Mouse (Mus musculus): ENCODE measurements around the gene Htra2. TPM values are rescaled to one million over a fixed set of nuclear protein-coding genes. Genes with fewer than 3 reads are reported as not detected.

The Htra2 gene
- polyA plus RNA-seq, 1 experiment from 2014 or later: 103 TPM

- no peak for ATAC-seq (replicated peaks; ENCODE audit: low FRiP score)
Measured at GRCm38 (mm10) chr6:83031111-83031510, 24.0 kb downstream of the Htra2 start.

GRCm38 (mm10) chr6:83029777-83030176 is 25.3 kb downstream of the Htra2 start:
- Histone ChIP-seq H3K27me3 (replicated peaks; ENCODE audit: control insufficient read depth, insufficient read depth, low read length) (peaks cover 23% of the 10 kb centered on the region), H3K9me3 (ENCODE audit: control insufficient read depth, low read length) (no peaks in the 10 kb centered on the region), H3K9ac (ENCODE audit: low read depth, low read length) (no peak overlapping the region), H3K4me3 (ENCODE audit: low read depth, low read length) (no peak overlapping the region), H3K4me2 (no peak overlapping the region), H3K36me3 (ENCODE audit: control insufficient read depth, insufficient read depth, low read length) (no peaks in the 10 kb centered on the region), H3K4me1 (replicated peaks; ENCODE audit: control insufficient read depth, insufficient read depth, low read length) (peaks cover 18% of the 10 kb centered on the region), H3K27ac (ENCODE audit: low read depth, low read length) (no peak overlapping the region)
- ATAC-seq (replicated peaks; ENCODE audit: low FRiP score) (no peak), DNase-seq (ENCODE audit: low spot score) (no peak)
- 45% methylated on average over 10 of the region's 10 CpGs for WGBS

More at GRCm38 (mm10) chr6:83031111-83031510, 24.0 kb downstream of the Htra2 start:
- no peak overlapping the region for H3K9ac ChIP-seq (ENCODE audit: low read depth, low read length)
- WGBS: 78% methylated on average over 7 of the region's 7 CpGs
- no peak overlapping the region for H3K27ac ChIP-seq (ENCODE audit: low read depth, low read length)
- H3K27me3 ChIP-seq (replicated peaks; ENCODE audit: control insufficient read depth, insufficient read depth, low read length): peaks cover 29% of the 10 kb centered on the region
- H3K4me2 ChIP-seq: no peak overlapping the region
- no peak overlapping the region for H3K4me3 ChIP-seq (ENCODE audit: low read depth, low read length)
- no peaks in the 10 kb centered on the region for H3K36me3 ChIP-seq (ENCODE audit: control insufficient read depth, insufficient read depth, low read length)
- H3K9me3 ChIP-seq (ENCODE audit: control insufficient read depth, low read length): no peaks in the 10 kb centered on the region
- H3K4me1 ChIP-seq (replicated peaks; ENCODE audit: control insufficient read depth, insufficient read depth, low read length): peaks cover 18% of the 10 kb centered on the region
- no peak for DNase-seq (ENCODE audit: low spot score)

- Histone ChIP-seq H3K4me2 (no peak overlapping the region), H3K27ac (ENCODE audit: low read depth, low read length) (no peak overlapping the region), H3K9me3 (ENCODE audit: control insufficient read depth, low read length) (no peaks in the 10 kb centered on the region), H3K4me3 (ENCODE audit: low read depth, low read length) (no peak overlapping the region), H3K4me1 (replicated peaks; ENCODE audit: control insufficient read depth, insufficient read depth, low read length) (peaks cover 23% of the 10 kb centered on the region), H3K36me3 (ENCODE audit: control insufficient read depth, insufficient read depth, low read length) (no peaks in the 10 kb centered on the region), H3K27me3 (replicated peaks; ENCODE audit: control insufficient read depth, insufficient read depth, low read length) (peaks cover 23% of the 10 kb centered on the region), H3K9ac (ENCODE audit: low read depth, low read length) (no peak overlapping the region)
- ATAC-seq (replicated peaks; ENCODE audit: low FRiP score) (no peak), DNase-seq (ENCODE audit: low spot score) (no peak)
- 38% methylated on average over 7 of the region's 9 CpGs for whole genome bisulfite sequencing
Measured at GRCm38 (mm10) chr6:83027706-83028105, 27.4 kb downstream of the Htra2 start.

- H3K4me3 ChIP-seq (ENCODE audit: low read depth, low read length): no peak overlapping the region
- H3K4me2 ChIP-seq: no peak overlapping the region
- ATAC-seq (replicated peaks; ENCODE audit: low FRiP score) (no peak), DNase-seq (ENCODE audit: low spot score) (no peak)
- H3K36me3 ChIP-seq (ENCODE audit: control insufficient read depth, insufficient read depth, low read length): no peaks in the 10 kb centered on the region
- no peak overlapping the region for H3K9ac ChIP-seq (ENCODE audit: low read depth, low read length)
- H3K4me1 ChIP-seq (replicated peaks; ENCODE audit: control insufficient read depth, insufficient read depth, low read length): peaks cover 23% of the 10 kb centered on the region
- WGBS: 70% methylated on average over 8 of the region's 8 CpGs
- peaks cover 23% of the 10 kb centered on the region for H3K27me3 ChIP-seq (replicated peaks; ENCODE audit: control insufficient read depth, insufficient read depth, low read length)
- no peaks in the 10 kb centered on the region for H3K9me3 ChIP-seq (ENCODE audit: control insufficient read depth, low read length)
- H3K27ac ChIP-seq (ENCODE audit: low read depth, low read length): no peak overlapping the region
Measured at GRCm38 (mm10) chr6:83027293-83027692, 27.8 kb downstream of the Htra2 start.

GRCm38 (mm10) chr6:83025221-83025620 is 29.9 kb downstream of the Htra2 start:
- H3K27ac ChIP-seq (ENCODE audit: low read depth, low read length): no peak overlapping the region
- H3K9me3 ChIP-seq (ENCODE audit: control insufficient read depth, low read length): no peaks in the 10 kb centered on the region
- ATAC-seq (replicated peaks; ENCODE audit: low FRiP score) (no peak), DNase-seq (ENCODE audit: low spot score) (no peak)
- H3K27me3 ChIP-seq (replicated peaks; ENCODE audit: control insufficient read depth, insufficient read depth, low read length): peaks cover 9% of the 10 kb centered on the region; the same call in 1 of the 2 replicates
- peaks cover 31% of the 10 kb centered on the region for H3K4me1 ChIP-seq (replicated peaks; ENCODE audit: control insufficient read depth, insufficient read depth, low read length)
- H3K4me3 ChIP-seq (ENCODE audit: low read depth, low read length): no peak overlapping the region
- no peak overlapping the region for H3K4me2 ChIP-seq
- 93% methylated on average over 4 of the region's 4 CpGs for WGBS
- H3K9ac ChIP-seq (ENCODE audit: low read depth, low read length): no peak overlapping the region
- no peaks in the 10 kb centered on the region for H3K36me3 ChIP-seq (ENCODE audit: control insufficient read depth, insufficient read depth, low read length)

GRCm38 (mm10) chr6:83024421-83024820 is 30.7 kb downstream of the Htra2 start:
- H3K9me3 ChIP-seq (ENCODE audit: control insufficient read depth, low read length): no peaks in the 10 kb centered on the region
- ATAC-seq (replicated peaks; ENCODE audit: low FRiP score) (no peak), DNase-seq (ENCODE audit: low spot score) (no peak)
- 55% methylated on average over 4 of the region's 4 CpGs for WGBS
- H3K27ac ChIP-seq (ENCODE audit: low read depth, low read length): no peak overlapping the region
- H3K36me3 ChIP-seq (ENCODE audit: control insufficient read depth, insufficient read depth, low read length): no peaks in the 10 kb centered on the region
- H3K4me2 ChIP-seq: no peak overlapping the region
- H3K9ac ChIP-seq (ENCODE audit: low read depth, low read length): no peak overlapping the region
- 0 out of 2 replicates have a peak, but pooled peaks cover 5% of the 10 kb centered on the region for H3K27me3 ChIP-seq (replicated peaks; ENCODE audit: control insufficient read depth, insufficient read depth, low read length)
- H3K4me3 ChIP-seq (ENCODE audit: low read depth, low read length): no peak overlapping the region
- H3K4me1 ChIP-seq (replicated peaks; ENCODE audit: control insufficient read depth, insufficient read depth, low read length): peaks cover 36% of the 10 kb centered on the region

GRCm38 (mm10) chr6:83023786-83024185 is 31.3 kb downstream of the Htra2 start:
- Histone ChIP-seq H3K4me2 (no peak overlapping the region), H3K9me3 (ENCODE audit: control insufficient read depth, low read length) (no peaks in the 10 kb centered on the region), H3K4me1 (replicated peaks; ENCODE audit: control insufficient read depth, insufficient read depth, low read length) (peaks cover 39% of the 10 kb centered on the region), H3K9ac (ENCODE audit: low read depth, low read length) (no peak overlapping the region), H3K36me3 (ENCODE audit: control insufficient read depth, insufficient read depth, low read length) (no peaks in the 10 kb centered on the region), H3K27ac (ENCODE audit: low read depth, low read length) (no peak overlapping the region; the same call in 1 of the 2 replicates), H3K4me3 (ENCODE audit: low read depth, low read length) (no peak overlapping the region), H3K27me3 (replicated peaks; ENCODE audit: control insufficient read depth, insufficient read depth, low read length) (0 out of 2 replicates have a peak, but pooled peaks cover 5% of the 10 kb centered on the region)
- WGBS: 86% methylated on average over 2 of the region's 2 CpGs
- DNase-seq (ENCODE audit: low spot score) (no peak), ATAC-seq (replicated peaks; ENCODE audit: low FRiP score) (no peak)

GRCm38 (mm10) chr6:83023008-83023407 is 32.1 kb downstream of the Htra2 start:
- Histone ChIP-seq H3K9ac (ENCODE audit: low read depth, low read length) (no peak overlapping the region), H3K4me1 (replicated peaks; ENCODE audit: control insufficient read depth, insufficient read depth, low read length) (peaks cover 35% of the 10 kb centered on the region), H3K4me3 (ENCODE audit: low read depth, low read length) (no peak overlapping the region), H3K9me3 (ENCODE audit: control insufficient read depth, low read length) (no peaks in the 10 kb centered on the region), H3K27ac (ENCODE audit: low read depth, low read length) (no peak overlapping the region), H3K4me2 (no peak overlapping the region), H3K27me3 (replicated peaks; ENCODE audit: control insufficient read depth, insufficient read depth, low read length) (0 out of 2 replicates have a peak, but pooled peaks cover under 1% of the 10 kb centered on the region), H3K36me3 (ENCODE audit: control insufficient read depth, insufficient read depth, low read length) (no peaks in the 10 kb centered on the region)
- WGBS: 73% methylated on average over 9 of the region's 9 CpGs
- DNase-seq (ENCODE audit: low spot score) (no peak), ATAC-seq (replicated peaks; ENCODE audit: low FRiP score) (peak; percentile 73)

GRCm38 (mm10) chr6:83020836-83021593 is 34.1 kb downstream of the Htra2 start:
- 69% methylated on average over 4 of the region's 4 CpGs for WGBS

More at GRCm38 (mm10) chr6:83020836-83021593, 34.1 kb downstream of the Htra2 start:
- Histone ChIP-seq H3K4me2 (no peak overlapping the region), H3K27ac (ENCODE audit: low read depth, low read length) (no peak overlapping the region), H3K9me3 (ENCODE audit: control insufficient read depth, low read length) (no peaks in the 10 kb centered on the region), H3K4me1 (replicated peaks; ENCODE audit: control insufficient read depth, insufficient read depth, low read length) (peaks cover 37% of the 10 kb centered on the region), H3K9ac (ENCODE audit: low read depth, low read length) (no peak overlapping the region), H3K27me3 (replicated peaks; ENCODE audit: control insufficient read depth, insufficient read depth, low read length) (no peaks in the 10 kb centered on the region), H3K4me3 (ENCODE audit: low read depth, low read length) (no peak overlapping the region), H3K36me3 (ENCODE audit: control insufficient read depth, insufficient read depth, low read length) (no peaks in the 10 kb centered on the region)
- no peak for DNase-seq (ENCODE audit: low spot score)
- no peak for ATAC-seq (replicated peaks; ENCODE audit: low FRiP score)
